Mouse (Mus musculus): ENCODE data around the gene Pik3cd. TPM values are rescaled to one million over a fixed set of nuclear protein-coding genes. Genes with fewer than 3 reads are reported as not detected.

The Pik3cd gene
- polyA plus RNA-seq, 1 experiment from 2014 or later, result 5.5 TPM

DNA sequence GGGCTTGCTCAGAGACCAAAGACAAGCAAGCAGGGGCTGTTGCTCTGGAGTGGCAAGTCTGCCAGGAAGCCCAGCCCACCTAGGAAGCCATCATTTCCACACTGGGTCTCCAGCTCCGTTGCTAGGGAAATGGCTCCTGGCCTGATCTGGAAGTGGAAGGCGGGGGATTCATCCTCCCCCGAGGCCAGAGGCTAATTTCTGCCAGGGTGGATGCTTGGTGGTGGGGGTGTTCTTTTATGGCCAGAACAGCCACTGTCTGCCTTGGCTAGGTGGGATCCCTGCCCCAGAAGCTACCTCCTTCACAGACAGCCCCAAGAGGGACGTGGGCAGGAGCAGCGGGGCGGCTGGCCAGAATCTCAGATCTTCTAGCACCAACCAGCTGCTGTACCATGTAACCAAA lies 31.4 kb upstream of the Pik3cd start:
- no peak overlapping the region for H3K4me2 ChIP-seq
- TF ChIP-seq CTCF (IDR thresholded peaks at IDR 0.05; ENCODE audit: low read depth), result no peak
- no peak overlapping the region for H3K27ac ChIP-seq (ENCODE audit: low read depth)
- H3K27me3 ChIP-seq (ENCODE audit: insufficient read depth, low read length), result no peaks in the 10 kb centered on the region
- H3K9me3 ChIP-seq (ENCODE audit: low read depth, low read length), result no peaks in the 10 kb centered on the region
- no peak for DNase-seq
- no peak for ATAC-seq (ENCODE audit: insufficient read depth)
- H3K36me3 ChIP-seq (ENCODE audit: insufficient read depth), result peaks cover 31% of the 10 kb centered on the region
- WGBS, result 55% methylated on average over 6 of the region's 6 CpGs
- peak overlapping the region; percentile 20; the same call in 1 of the 2 replicates for H3K9ac ChIP-seq
- peaks cover 19% of the 10 kb centered on the region for H3K4me1 ChIP-seq (ENCODE audit: insufficient read depth)
- H3K4me3 ChIP-seq (ENCODE audit: low read depth, low read length), result no peak overlapping the region

- no peak for ATAC-seq (ENCODE audit: insufficient read depth)
These were observed 30.4 kb upstream of the Pik3cd start for GRCm38 (mm10) chr4:149732800-149733199.

DNA sequence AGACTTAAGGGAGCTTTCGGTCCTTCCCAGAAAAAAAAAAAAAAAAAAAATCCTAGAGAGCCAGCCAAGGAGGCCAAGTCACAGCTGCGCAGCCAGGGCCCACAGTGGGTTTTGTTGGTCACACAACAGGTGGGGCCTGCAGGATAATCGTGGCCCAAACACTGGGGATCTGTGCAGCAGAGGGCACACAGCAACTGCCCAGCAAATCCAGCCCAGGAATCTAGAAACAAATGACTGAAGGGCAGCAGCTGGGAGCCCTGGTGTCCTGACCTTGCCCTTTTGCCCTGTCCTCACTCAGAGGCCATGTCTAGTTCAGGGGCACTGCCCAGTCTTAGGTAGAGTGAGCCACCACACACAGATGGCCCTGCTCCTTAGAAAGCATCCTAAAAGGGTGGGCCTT lies 29.9 kb upstream of the Pik3cd start:
- WGBS, result 86% methylated on average over 3 of the region's 3 CpGs
- Histone ChIP-seq H3K4me3 (ENCODE audit: low read depth, low read length) (no peak overlapping the region), H3K27me3 (ENCODE audit: insufficient read depth, low read length) (no peaks in the 10 kb centered on the region), H3K9me3 (ENCODE audit: low read depth, low read length) (no peaks in the 10 kb centered on the region), H3K4me2 (no peak overlapping the region), H3K9ac (no peak overlapping the region), H3K27ac (ENCODE audit: low read depth) (no peak overlapping the region), H3K4me1 (ENCODE audit: insufficient read depth) (peaks cover 19% of the 10 kb centered on the region), H3K36me3 (ENCODE audit: insufficient read depth) (peaks cover 44% of the 10 kb centered on the region)
- DNase-seq, result no peak
- no peak for ATAC-seq (ENCODE audit: insufficient read depth)
- TF ChIP-seq CTCF (IDR thresholded peaks at IDR 0.05; ENCODE audit: low read depth), result no peak

More at GRCm38 (mm10) chr4:149732800-149733199, 30.4 kb upstream of the Pik3cd start:
- DNase-seq, result no peak
- Histone ChIP-seq H3K4me2 (no peak overlapping the region), H3K9ac (no peak overlapping the region), H3K27me3 (ENCODE audit: insufficient read depth, low read length) (no peaks in the 10 kb centered on the region), H3K4me3 (ENCODE audit: low read depth, low read length) (no peak overlapping the region), H3K27ac (ENCODE audit: low read depth) (no peak overlapping the region), H3K4me1 (ENCODE audit: insufficient read depth) (peaks cover 19% of the 10 kb centered on the region), H3K9me3 (ENCODE audit: low read depth, low read length) (no peaks in the 10 kb centered on the region), H3K36me3 (ENCODE audit: insufficient read depth) (peaks cover 39% of the 10 kb centered on the region)
- 57% methylated on average over 10 of the region's 10 CpGs for WGBS
- no peak for TF ChIP-seq CTCF (IDR thresholded peaks at IDR 0.05; ENCODE audit: low read depth)

GRCm38 (mm10) chr4:149730827-149731226 lies 28.5 kb upstream of the Pik3cd start:
- Histone ChIP-seq H3K9ac (no peak overlapping the region), H3K4me2 (0 out of 2 replicates have a peak overlapping the region, but pooled peaks have one; percentile 10), H3K27me3 (ENCODE audit: insufficient read depth, low read length) (no peaks in the 10 kb centered on the region), H3K9me3 (ENCODE audit: low read depth, low read length) (no peaks in the 10 kb centered on the region), H3K27ac (ENCODE audit: low read depth) (peak overlapping the region; percentile 28; the same call in 1 of the 2 replicates), H3K36me3 (ENCODE audit: insufficient read depth) (peaks cover 59% of the 10 kb centered on the region), H3K4me1 (ENCODE audit: insufficient read depth) (peaks cover 7% of the 10 kb centered on the region), H3K4me3 (ENCODE audit: low read depth, low read length) (no peak overlapping the region)
- ATAC-seq (ENCODE audit: insufficient read depth) (peak; percentile 8; the same call in 1 of the 2 replicates), DNase-seq (no peak)
- TF ChIP-seq CTCF (IDR thresholded peaks at IDR 0.05; ENCODE audit: low read depth), result no peak
- 52% methylated on average over 7 of the region's 7 CpGs for whole genome bisulfite sequencing

DNA sequence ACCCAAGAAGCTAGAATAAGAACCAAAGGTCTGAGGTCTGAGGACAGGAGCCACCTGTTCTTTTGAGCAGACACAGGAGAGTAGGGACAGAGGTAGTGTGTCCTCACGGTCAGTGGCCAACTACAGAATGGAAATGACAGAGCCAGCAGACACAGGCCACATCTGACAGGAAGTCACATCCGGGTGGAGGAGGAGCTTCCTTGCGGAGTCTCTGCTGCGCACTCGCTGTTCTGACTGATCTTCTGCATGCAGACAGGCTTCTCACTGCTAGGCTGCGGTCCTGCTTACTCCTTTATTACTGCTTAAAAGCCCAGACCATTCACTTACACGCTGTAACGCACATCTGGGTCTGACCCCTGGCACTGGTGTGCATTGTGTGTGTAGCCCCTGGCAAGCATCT lies 26.4 kb upstream of the Pik3cd start:
- H3K4me3 ChIP-seq (ENCODE audit: low read depth, low read length), result no peak overlapping the region
- no peak for TF ChIP-seq CTCF (IDR thresholded peaks at IDR 0.05; ENCODE audit: low read depth)
- no peak for ATAC-seq (ENCODE audit: insufficient read depth)
- DNase-seq, result peak; percentile 50
- no peak overlapping the region for H3K4me2 ChIP-seq
- H3K9ac ChIP-seq, result no peak overlapping the region
- H3K4me1 ChIP-seq (ENCODE audit: insufficient read depth), result no peaks in the 10 kb centered on the region; the same call in 1 of the 2 replicates
- no peaks in the 10 kb centered on the region for H3K27me3 ChIP-seq (ENCODE audit: insufficient read depth, low read length)
- H3K36me3 ChIP-seq (ENCODE audit: insufficient read depth), result peaks cover 75% of the 10 kb centered on the region
- no peaks in the 10 kb centered on the region for H3K9me3 ChIP-seq (ENCODE audit: low read depth, low read length)
- 80% methylated on average over 8 of the region's 8 CpGs for WGBS
- H3K27ac ChIP-seq (ENCODE audit: low read depth), result no peak overlapping the region

- Histone ChIP-seq H3K4me1 (ENCODE audit: insufficient read depth) (no peaks in the 10 kb centered on the region), H3K27ac (ENCODE audit: low read depth) (no peak overlapping the region), H3K27me3 (ENCODE audit: insufficient read depth, low read length) (no peaks in the 10 kb centered on the region), H3K9me3 (ENCODE audit: low read depth, low read length) (no peaks in the 10 kb centered on the region), H3K4me2 (no peak overlapping the region), H3K36me3 (ENCODE audit: insufficient read depth) (peaks cover 87% of the 10 kb centered on the region), H3K4me3 (ENCODE audit: low read depth, low read length) (no peak overlapping the region), H3K9ac (no peak overlapping the region)
- ATAC-seq (ENCODE audit: insufficient read depth) (no peak), DNase-seq (no peak)
- TF ChIP-seq CTCF (IDR thresholded peaks at IDR 0.05; ENCODE audit: low read depth), result no peak
- WGBS, result 93% methylated on average over 5 of the region's 5 CpGs
These were observed 25.3 kb upstream of the Pik3cd start for GRCm38 (mm10) chr4:149727636-149728035.

- Histone ChIP-seq H3K27me3 (ENCODE audit: insufficient read depth, low read length) (no peaks in the 10 kb centered on the region), H3K36me3 (ENCODE audit: insufficient read depth) (peaks cover 95% of the 10 kb centered on the region), H3K27ac (ENCODE audit: low read depth) (no peak overlapping the region), H3K9ac (no peak overlapping the region), H3K9me3 (ENCODE audit: low read depth, low read length) (no peaks in the 10 kb centered on the region), H3K4me2 (no peak overlapping the region), H3K4me1 (ENCODE audit: insufficient read depth) (no peaks in the 10 kb centered on the region), H3K4me3 (ENCODE audit: low read depth, low read length) (no peak overlapping the region)
- DNase-seq, result peak; percentile 85
- TF ChIP-seq CTCF (IDR thresholded peaks at IDR 0.05; ENCODE audit: low read depth), result peak; percentile 82
- WGBS, result 59% methylated on average over 15 of the region's 15 CpGs
- ATAC-seq (ENCODE audit: insufficient read depth), result no peak
These were observed 23.4 kb upstream of the Pik3cd start for GRCm38 (mm10) chr4:149725661-149726350.

All from lung, embryonic 14.5 days (tissue).